Mouse (Mus musculus) forebrain, embryonic 10.5 days (tissue): ENCODE results near the gene Ptpro. TPM values are rescaled to one million over a fixed set of nuclear protein-coding genes. Genes with fewer than 3 reads are reported as not detected.
"Not testable (repeated sequence)": the region's sequence is repeated elsewhere in the genome, so short reads cannot be mapped to it uniquely, and the experiment has no call there.

Source experiments
- DNase-seq: peaks from one replicate; pipeline ENCODE4 v3.0.0-alpha.2; 2017; ENCODE audit warnings: low spot score; ENCODE audit errors: extremely low spot score
- H3K27ac ChIP-seq: fragments of 300-500 bp; sonication (generic); 2 replicates; pipeline ENCODE4 v1.5.1; 2016; ENCODE audit warnings: mild to moderate bottlenecking
- H3K27me3 ChIP-seq: fragments of 300-500 bp; sonication (generic); 2 replicates; pipeline ENCODE4 v1.6.1; 2016; ENCODE audit warnings: mild to moderate bottlenecking; ENCODE audit not compliant: poor library complexity, severe bottlenecking
- H3K36me3 ChIP-seq: fragments of 300-500 bp; sonication (generic); replicated peaks from 2 replicates; pipeline ENCODE4 v1.6.1; 2016; ENCODE audit warnings: mild to moderate bottlenecking, moderate library complexity
- H3K4me1 ChIP-seq: fragments of 300-500 bp; sonication (generic); 2 replicates; pipeline ENCODE4 v1.6.1; 2016
- H3K4me3 ChIP-seq: fragments of 300-500 bp; sonication (generic); 2 replicates; pipeline ENCODE4 v1.5.1; 2016; ENCODE audit warnings: mild to moderate bottlenecking, moderate library complexity
- H3K9me3 ChIP-seq: fragments of 300-500 bp; sonication (generic); 2 replicates; pipeline ENCODE4 v1.6.1; 2016; ENCODE audit warnings: mild to moderate bottlenecking, moderate library complexity
- WGBS: fragments of 180-500 bp; shearing (Covaris S2); methylation state at CpG from one replicate; pipeline ENCODE4 v1.1.7; 2016; 5-methylcytosine and 5-hydroxymethylcytosine counted together
- polyA plus RNA-seq: library from polyadenylated mRNA; unstranded; fragments of >200 nt; fragmentation: Nextera tagmentation; extraction: Ambion mirVana; gene quantifications from 2 replicates; pipeline ENCODE4 v1.2.1, GENCODE M21; 2016

Ptpro gene
- polyA plus RNA-seq, 1 experiment from 2014 or later, result 2.9 TPM

GRCm38 (mm10) chr6:137473433-137473832 lies 221.3 kb downstream of the Ptpro start:
- Histone ChIP-seq H3K27me3 (no peaks in the 10 kb centered on the region), H3K36me3 (peaks cover 4% of the 10 kb centered on the region; the same call in 1 of the 2 replicates), H3K4me3 (no peak overlapping the region), H3K4me1 (peaks cover 20% of the 10 kb centered on the region), H3K9me3 (peaks cover 10% of the 10 kb centered on the region), H3K27ac (no peak overlapping the region)
- WGBS, result 76% methylated on average over 1 of the region's 1 CpGs
- DNase-seq, result no peak

- not testable (repeated sequence) for H3K27me3 ChIP-seq, H3K27ac ChIP-seq, DNase-seq, H3K36me3 ChIP-seq, H3K4me3 ChIP-seq
- H3K9me3 ChIP-seq, result peaks cover 10% of the 10 kb centered on the region
- WGBS, result 97% methylated on average over 5 of the region's 5 CpGs
- H3K4me1 ChIP-seq, result peaks cover 18% of the 10 kb centered on the region
These were observed 223.6 kb downstream of the Ptpro start for GRCm38 (mm10) chr6:137475695-137476094.

- Histone ChIP-seq H3K9me3 (no peaks in the 10 kb centered on the region), H3K4me1 (peaks cover 9% of the 10 kb centered on the region; the same call in 1 of the 2 replicates), H3K4me3 (no peak overlapping the region), H3K27ac (no peak overlapping the region), H3K27me3 (no peaks in the 10 kb centered on the region), H3K36me3 (no peaks in the 10 kb centered on the region)
- WGBS, result 80% methylated on average over 7 of the region's 7 CpGs
- DNase-seq, result no peak
These were observed 230.8 kb downstream of the Ptpro start for GRCm38 (mm10) chr6:137482891-137483290.

- no peaks in the 10 kb centered on the region for H3K9me3 ChIP-seq
- H3K27me3 ChIP-seq, result no peaks in the 10 kb centered on the region
- no peak overlapping the region for H3K4me3 ChIP-seq
- peaks cover 9% of the 10 kb centered on the region; the same call in 1 of the 2 replicates for H3K4me1 ChIP-seq
- H3K36me3 ChIP-seq, result no peaks in the 10 kb centered on the region
- WGBS, result 64% methylated on average over 6 of the region's 6 CpGs
- DNase-seq, result no peak
- no peak overlapping the region for H3K27ac ChIP-seq
These were observed 235.3 kb downstream of the Ptpro start for GRCm38 (mm10) chr6:137487443-137487842.

GRCm38 (mm10) chr6:137490115-137490514 lies 238.0 kb downstream of the Ptpro start:
- 95% methylated on average over 14 of the region's 14 CpGs for WGBS
- Histone ChIP-seq H3K9me3 (no peaks in the 10 kb centered on the region), H3K4me1 (peaks cover 7% of the 10 kb centered on the region; the same call in 1 of the 2 replicates), H3K36me3 (no peaks in the 10 kb centered on the region), H3K27ac (no peak overlapping the region), H3K4me3 (no peak overlapping the region), H3K27me3 (no peaks in the 10 kb centered on the region)
- no peak for DNase-seq

- no peak overlapping the region for H3K27ac ChIP-seq
- 88% methylated on average over 2 of the region's 2 CpGs for WGBS
- H3K4me3 ChIP-seq, result no peak overlapping the region
- H3K4me1 ChIP-seq, result peaks cover 10% of the 10 kb centered on the region; the same call in 1 of the 2 replicates
- no peaks in the 10 kb centered on the region for H3K36me3 ChIP-seq
- DNase-seq, result no peak
- H3K27me3 ChIP-seq, result no peaks in the 10 kb centered on the region
- no peaks in the 10 kb centered on the region for H3K9me3 ChIP-seq
These were observed 239.5 kb downstream of the Ptpro start for GRCm38 (mm10) chr6:137491659-137492058.

- Histone ChIP-seq H3K36me3 (no peaks in the 10 kb centered on the region), H3K4me1 (peaks cover 6% of the 10 kb centered on the region; the same call in 1 of the 2 replicates), H3K27me3 (no peaks in the 10 kb centered on the region), H3K9me3 (no peaks in the 10 kb centered on the region), H3K4me3 (no peak overlapping the region), H3K27ac (no peak overlapping the region)
- no peak for DNase-seq
- 90% methylated on average over 4 of the region's 4 CpGs for WGBS
These were observed 240.5 kb downstream of the Ptpro start for GRCm38 (mm10) chr6:137492582-137492981.

GRCm38 (mm10) chr6:137493211-137494135 lies 241.4 kb downstream of the Ptpro start:
- H3K36me3 ChIP-seq, result no peaks in the 10 kb centered on the region
- DNase-seq, result no peak
- no peak overlapping the region for H3K4me3 ChIP-seq
- 91% methylated on average over 17 of the region's 17 CpGs for WGBS
- H3K4me1 ChIP-seq, result 0 out of 2 replicates have a peak, but pooled peaks cover 6% of the 10 kb centered on the region
- H3K9me3 ChIP-seq, result no peaks in the 10 kb centered on the region
- H3K27me3 ChIP-seq, result no peaks in the 10 kb centered on the region
- H3K27ac ChIP-seq, result no peak overlapping the region

GRCm38 (mm10) chr6:137494136-137494475 lies 242.0 kb downstream of the Ptpro start:
- Histone ChIP-seq H3K9me3 (no peaks in the 10 kb centered on the region), H3K27ac (no peak overlapping the region)
- DNase-seq, result no peak

GRCm38 (mm10) chr6:137494801-137495200 lies 242.7 kb downstream of the Ptpro start:
- Histone ChIP-seq H3K9me3 (no peaks in the 10 kb centered on the region), H3K4me1 (0 out of 2 replicates have a peak, but pooled peaks cover 6% of the 10 kb centered on the region), H3K27ac (no peak overlapping the region), H3K4me3 (no peak overlapping the region), H3K27me3 (no peaks in the 10 kb centered on the region), H3K36me3 (no peaks in the 10 kb centered on the region)
- WGBS, result 78% methylated on average over 1 of the region's 1 CpGs
- DNase-seq, result no peak

More at GRCm38 (mm10) chr6:137494136-137494475, 242.0 kb downstream of the Ptpro start:
- H3K27me3 ChIP-seq, result no peaks in the 10 kb centered on the region
- H3K4me3 ChIP-seq, result no peak overlapping the region
- no peaks in the 10 kb centered on the region for H3K36me3 ChIP-seq
- 0 out of 2 replicates have a peak, but pooled peaks cover 6% of the 10 kb centered on the region for H3K4me1 ChIP-seq

- Histone ChIP-seq H3K9me3 (no peaks in the 10 kb centered on the region), H3K4me1 (0 out of 2 replicates have a peak, but pooled peaks cover 6% of the 10 kb centered on the region), H3K27ac (no peak overlapping the region), H3K4me3 (no peak overlapping the region), H3K27me3 (no peaks in the 10 kb centered on the region), H3K36me3 (no peaks in the 10 kb centered on the region)
- no peak for DNase-seq
- WGBS, result 76% methylated on average over 6 of the region's 6 CpGs
These were observed 243.1 kb downstream of the Ptpro start for GRCm38 (mm10) chr6:137495233-137495632.

GRCm38 (mm10) chr6:137496562-137496961 lies 244.4 kb downstream of the Ptpro start:
- Histone ChIP-seq H3K4me1 (0 out of 2 replicates have a peak, but pooled peaks cover 6% of the 10 kb centered on the region), H3K36me3 (no peaks in the 10 kb centered on the region), H3K27ac (no peak overlapping the region), H3K9me3 (no peaks in the 10 kb centered on the region), H3K4me3 (no peak overlapping the region), H3K27me3 (no peaks in the 10 kb centered on the region)
- WGBS, result 93% methylated on average over 2 of the region's 2 CpGs
- no peak for DNase-seq

GRCm38 (mm10) chr6:137497208-137497835 lies 245.2 kb downstream of the Ptpro start:
- no peaks in the 10 kb centered on the region for H3K27me3 ChIP-seq
- no peak for DNase-seq

More at GRCm38 (mm10) chr6:137497208-137497835, 245.2 kb downstream of the Ptpro start:
- Histone ChIP-seq H3K27ac (no peak overlapping the region), H3K9me3 (no peaks in the 10 kb centered on the region), H3K36me3 (no peaks in the 10 kb centered on the region), H3K4me1 (0 out of 2 replicates have a peak, but pooled peaks cover 6% of the 10 kb centered on the region), H3K4me3 (no peak overlapping the region)
- 91% methylated on average over 8 of the region's 8 CpGs for WGBS
